Mouse (Mus musculus) CD4-positive, CD25-positive, alpha-beta regulatory T cell, adult 2 months (primary cell): ENCODE data around the gene Lsm7.

Experiments used
- DNase-seq: peaks from one replicate; pipeline ENCODE4 v3.0.0-alpha.2; 2012; ENCODE audit warnings: low read depth, low spot score

Gene Lsm7

GRCm38 (mm10) chr10:80876028-80876427, 21.0 kb upstream of the Lsm7 start:
- peak; percentile 86 for DNase-seq

GRCm38 (mm10) chr10:80874035-80874434, 19.0 kb upstream of the Lsm7 start:
- DNase-seq, result no peak

- no peak for DNase-seq
These were observed 16.6 kb upstream of the Lsm7 start, which contains the start of gene Tmprss9 for GRCm38 (mm10) chr10:80871581-80871980. TSS of gene Tmprss9 (plus strand) at chr10:80871848.

- no peak for DNase-seq
These were observed 16.0 kb upstream of the Lsm7 start for GRCm38 (mm10) chr10:80870993-80871392.

GRCm38 (mm10) chr10:80864446-80864845, 9.4 kb upstream of the Lsm7 start:
- no peak for DNase-seq

- no peak for DNase-seq
These were observed 7.3 kb upstream of the Lsm7 start for GRCm38 (mm10) chr10:80862305-80862704.

- no peak for DNase-seq
These were observed 3.4 kb upstream of the Lsm7 start for GRCm38 (mm10) chr10:80858350-80858935.

- no peak for DNase-seq
These were observed 2.8 kb upstream of the Lsm7 start for GRCm38 (mm10) chr10:80857848-80858247.

- no peak for DNase-seq
These were observed 2.4 kb upstream of the Lsm7 start for GRCm38 (mm10) chr10:80857386-80857785.

GRCm38 (mm10) chr10:80856908-80857307, 1.9 kb upstream of the Lsm7 start:
- DNase-seq, result no peak

- DNase-seq, result peak; percentile 25
These were observed 1.3 kb upstream of the Lsm7 start for GRCm38 (mm10) chr10:80856267-80856666.

- peak; percentile 40 for DNase-seq
These were observed 702 bp upstream of the Lsm7 start for GRCm38 (mm10) chr10:80855749-80856073.

GRCm38 (mm10) chr10:80848571-80848970, 6.4 kb downstream of the Lsm7 start:
- peak; percentile 88 for DNase-seq

- DNase-seq, result no peak
These were observed 9.3 kb downstream of the Lsm7 start for GRCm38 (mm10) chr10:80845732-80846131.

- DNase-seq, result no peak
These were observed 9.8 kb downstream of the Lsm7 start for GRCm38 (mm10) chr10:80845055-80845693.

- DNase-seq, result no peak
These were observed 11.0 kb downstream of the Lsm7 start, which contains the start of gene Lingo3 for GRCm38 (mm10) chr10:80843931-80844547. TSS of gene Lingo3 (minus strand) at chr10:80844039.

GRCm38 (mm10) chr10:80843087-80843930, 11.7 kb downstream of the Lsm7 start:
- no peak for DNase-seq

- no peak for DNase-seq
These were observed 12.7 kb downstream of the Lsm7 start for GRCm38 (mm10) chr10:80842334-80842733.

- no peak for DNase-seq
These were observed 13.3 kb downstream of the Lsm7 start for GRCm38 (mm10) chr10:80841685-80842084.

- no peak for DNase-seq
These were observed 15.2 kb downstream of the Lsm7 start for GRCm38 (mm10) chr10:80839848-80840247.

GRCm38 (mm10) chr10:80838346-80838912, 16.6 kb downstream of the Lsm7 start:
- DNase-seq, result no peak

- DNase-seq, result no peak
These were observed 17.2 kb downstream of the Lsm7 start for GRCm38 (mm10) chr10:80837827-80838226.
